Mouse (Mus musculus) left cerebral cortex, adult 2 months (tissue): ENCODE data around the gene Chd1. TPM values are rescaled to one million over a fixed set of nuclear protein-coding genes. Genes with fewer than 3 reads are reported as not detected.

ENCODE experiments used
- DNase-seq, 2 experiments: peaks; one replicate each; pipeline ENCODE4 v3.0.0; 2021 to 2022; ENCODE audit warnings: low spot score in 2 of 2, mixed read lengths in 1 of 2; ENCODE audit errors: extremely low spot score in 1 of 2
- H3K27ac ChIP-seq: fragments of 200-600 bp; 2 replicates; pipeline ENCODE4 v1.8.1; 2022
- H3K4me3 ChIP-seq: fragments of 200-600 bp; 2 replicates; pipeline ENCODE4 v1.8.1; 2022
- CTCF ChIP-seq: fragments of 200-600 bp; IDR thresholded peaks from 2 replicates; pipeline ENCODE4 v1.8.1; 2022; ENCODE audit warnings: antibody characterized with exemption, mild to moderate bottlenecking, moderate library complexity
- intact Hi-C: fragments of 180-260 bp; cut with DNase I; formaldehyde crosslinking; loops from one replicate; pipeline ENCODE4 v1.15.1; 2025
- total RNA-seq, 2 experiments: library from RNA; stranded (reverse); gene quantifications; 2 replicates each; pipeline ENCODE4 v1.2.3; 2021

Chd1 gene
- total RNA-seq, 2 experiments from 2014 or later, result 25.0 to 28.5 TPM

DNA sequence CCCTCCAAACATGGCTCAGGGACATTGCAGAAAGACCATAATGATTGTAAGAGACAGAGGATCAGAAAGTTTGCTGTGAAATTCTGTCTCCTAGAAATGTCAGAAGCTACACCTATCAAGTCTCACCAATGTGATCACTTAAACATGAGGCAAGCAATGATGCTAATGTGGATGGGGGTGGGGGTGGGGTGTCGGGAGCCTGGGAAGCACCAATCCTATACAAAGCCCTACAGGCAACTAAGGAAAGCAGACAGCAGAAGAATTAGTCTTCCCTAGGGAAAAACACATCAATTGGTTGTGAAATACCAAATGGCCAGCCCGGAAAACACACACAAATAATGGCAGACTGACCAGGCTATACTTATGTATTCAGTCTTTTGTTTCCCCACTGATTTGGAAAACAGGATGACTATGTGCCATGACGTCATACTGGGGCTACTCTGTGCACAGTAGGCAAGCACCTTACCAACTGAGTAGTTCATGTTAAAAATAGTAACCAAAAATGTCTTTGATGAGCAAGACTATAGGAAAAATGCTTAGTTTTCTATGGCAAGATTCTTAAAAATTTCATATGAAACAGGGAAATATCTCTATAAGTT is 94.5 kb downstream of the Chd1 start:
- TF ChIP-seq CTCF, result no peak
- intact Hi-C loops, result no loop called here

DNA sequence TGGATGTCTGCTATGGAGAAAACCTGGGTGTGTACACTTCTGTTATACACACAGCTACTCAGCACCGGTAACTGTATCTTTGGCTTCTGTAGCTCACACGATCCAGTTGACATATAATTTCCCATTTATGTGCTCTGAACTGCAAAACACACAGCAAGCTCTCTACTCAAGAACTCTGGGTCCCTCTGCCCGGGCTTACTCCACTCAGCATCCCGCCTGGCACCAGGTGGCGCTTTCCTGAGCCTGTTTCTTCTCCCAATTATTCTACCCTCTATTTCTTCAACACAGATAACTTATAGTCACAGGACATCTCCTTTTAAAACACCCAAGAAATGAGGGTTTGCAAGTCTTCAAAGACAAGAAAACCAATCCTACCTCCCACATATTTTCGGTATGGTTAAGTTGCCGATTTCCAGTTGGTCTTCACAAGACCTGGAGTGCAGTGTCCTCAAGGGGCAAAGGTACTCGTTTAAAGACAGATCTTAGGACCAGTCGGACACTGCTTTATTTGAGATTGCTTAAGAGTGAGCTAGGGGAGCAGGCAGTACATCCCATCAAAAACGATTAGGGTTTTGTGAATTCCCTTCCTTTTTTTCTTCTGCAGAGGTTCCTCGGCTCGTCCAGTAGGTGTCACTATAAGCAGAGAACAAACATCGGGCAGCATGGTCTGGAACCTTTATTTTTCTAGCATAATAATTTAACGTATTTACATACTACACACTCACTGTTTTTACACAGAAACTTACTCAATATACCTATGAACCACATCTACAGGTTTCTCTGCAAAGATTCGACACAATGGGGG is 99.4 kb downstream of the Chd1 start:
- no peak overlapping the region for H3K4me3 ChIP-seq
- intact Hi-C loops, result no loop called here
- H3K27ac ChIP-seq, result no peak overlapping the region
- TF ChIP-seq CTCF, result peak; percentile 75
- DNase-seq, result no peak

More for the DNA sequence above, 94.5 kb downstream of the Chd1 start:
- Histone ChIP-seq H3K27ac (no peak overlapping the region), H3K4me3 (no peak overlapping the region)
- no peak for DNase-seq

DNA sequence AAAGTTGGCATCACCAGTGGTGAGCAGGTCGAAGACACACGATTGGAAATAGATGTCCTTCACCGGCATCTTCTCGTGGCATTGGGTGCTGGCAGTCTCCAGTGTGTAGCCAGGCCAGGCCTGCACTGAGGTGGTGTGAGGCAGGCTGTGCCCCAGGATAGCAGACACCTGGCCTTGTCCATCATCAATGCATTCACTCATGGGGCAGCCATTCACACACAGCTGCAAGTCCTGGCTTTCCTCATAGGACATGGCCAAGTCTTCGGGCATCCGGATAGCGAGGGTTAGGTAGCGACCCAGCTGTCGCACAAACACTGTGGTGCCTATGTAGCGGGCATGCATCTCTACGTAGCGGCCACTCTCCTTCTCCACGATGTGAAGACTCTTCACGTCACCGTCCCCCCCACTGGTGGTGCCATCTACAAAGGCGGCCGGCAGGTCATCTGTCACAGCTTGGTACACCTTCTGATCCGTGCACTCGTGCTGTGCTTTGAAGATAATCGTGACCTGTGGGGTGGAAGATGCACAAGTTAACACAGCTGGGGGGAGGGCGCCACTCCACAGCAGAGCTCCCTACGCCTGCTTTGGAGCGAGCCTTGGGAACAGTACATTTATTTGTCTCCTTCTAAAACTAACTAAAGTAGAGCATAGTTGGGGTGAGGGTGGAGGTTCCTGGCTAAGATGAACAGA is 102.7 kb downstream of the Chd1 start:
- Histone ChIP-seq H3K4me3 (no peak overlapping the region), H3K27ac (no peak overlapping the region)
- TF ChIP-seq CTCF, result no peak
- intact Hi-C loops, result loop anchor here (5.0 kb wide), 1 partner anchor 1095 kb away; no protein-coding TSS in a partner anchor
- no peak for DNase-seq

DNA sequence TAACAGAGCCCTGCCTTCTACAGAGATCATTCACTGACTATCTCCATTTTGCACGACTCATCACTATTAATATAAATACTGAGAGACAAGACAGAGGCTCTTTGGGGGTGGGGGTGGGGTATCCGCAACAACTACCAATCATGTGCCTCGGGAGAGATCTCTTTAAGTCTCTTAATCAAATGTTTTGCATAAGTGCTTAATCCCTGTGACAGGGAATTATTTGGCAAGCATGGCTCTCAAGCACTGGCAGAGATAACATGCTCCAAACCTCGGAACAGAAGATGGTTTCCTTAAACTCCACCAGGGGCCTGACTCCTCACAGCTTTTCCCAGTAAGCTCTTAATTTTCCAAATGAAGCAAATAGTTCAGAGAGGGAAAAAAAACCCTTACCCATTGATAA is 103.2 kb downstream of the Chd1 start:
- intact Hi-C loops, result loop anchor here (5.0 kb wide), 1 partner anchor 1094 kb away; no protein-coding TSS in a partner anchor
- no peak for TF ChIP-seq CTCF
- Histone ChIP-seq H3K4me3 (no peak overlapping the region), H3K27ac (no peak overlapping the region)
- DNase-seq, result no peak

DNA sequence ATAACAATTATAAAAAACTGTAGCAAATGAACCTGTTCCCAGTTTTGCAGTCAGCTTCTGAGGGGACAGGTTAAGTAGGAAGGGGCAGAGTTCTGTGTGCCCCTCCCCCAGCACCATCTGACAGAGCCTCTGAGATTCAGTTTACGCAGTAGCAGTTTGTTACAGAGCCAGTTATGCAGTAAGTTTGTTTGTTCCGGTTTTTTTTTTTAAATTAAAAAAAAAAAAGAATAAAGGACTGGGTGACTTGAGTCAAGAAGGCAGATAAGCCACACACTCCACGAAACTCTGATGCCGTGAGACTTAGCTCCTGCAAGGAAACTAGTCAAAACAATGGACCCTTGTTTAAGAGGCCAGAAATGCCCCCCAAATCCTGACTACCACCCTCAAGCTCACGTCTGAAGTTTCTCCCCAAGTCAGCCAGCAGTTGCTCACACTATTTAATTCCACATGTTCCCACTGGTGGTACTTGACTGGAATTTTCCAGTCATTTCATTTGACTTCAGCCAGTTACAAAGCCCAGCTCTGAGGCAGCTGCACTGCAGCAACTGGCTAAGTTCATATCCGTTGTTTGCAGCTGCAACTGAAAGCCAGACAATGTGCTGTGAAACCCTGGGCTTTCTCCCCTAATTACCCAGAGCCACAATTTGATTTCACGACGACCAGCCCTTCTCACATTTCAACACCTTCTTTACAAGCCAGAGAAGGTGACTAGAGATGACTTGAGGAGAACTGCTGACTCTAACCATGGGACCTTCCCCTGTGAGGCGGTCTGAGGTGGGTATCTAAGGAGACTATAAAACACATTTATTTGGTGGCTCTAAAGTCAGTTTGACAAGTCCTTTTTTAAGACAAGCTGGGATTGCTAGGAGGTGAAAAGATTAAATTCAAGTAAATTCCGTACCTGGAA is 104.0 kb downstream of the Chd1 start:
- intact Hi-C loops, result loop anchor here (5.0 kb wide), 1 partner anchor 1094 kb away; no protein-coding TSS in a partner anchor
- Histone ChIP-seq H3K4me3 (no peak overlapping the region), H3K27ac (no peak overlapping the region)
- no peak for DNase-seq
- no peak for TF ChIP-seq CTCF

DNA sequence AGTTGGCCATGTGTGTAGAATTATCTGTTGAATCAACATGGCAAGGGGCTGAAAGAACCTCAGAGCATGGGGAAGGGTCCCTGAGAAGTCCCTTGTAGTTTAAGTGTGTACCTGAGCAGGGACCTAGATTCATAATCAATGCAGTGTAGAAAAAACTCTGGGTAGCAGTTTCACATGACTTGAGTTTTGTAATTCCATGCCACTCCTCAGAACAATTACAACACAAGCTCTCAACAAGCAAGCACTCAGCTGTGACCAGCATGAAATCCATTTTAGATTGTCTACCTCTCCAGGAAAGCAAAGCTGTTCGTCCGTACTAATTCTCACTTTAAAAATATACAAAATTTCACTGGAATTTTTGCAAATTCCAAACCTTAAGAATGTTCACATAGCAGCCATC is 105.2 kb downstream of the Chd1 start:
- H3K27ac ChIP-seq, result no peak overlapping the region
- DNase-seq, result no peak
- intact Hi-C loops, result loop anchor here (5.0 kb wide), 1 partner anchor 1092 kb away; no protein-coding TSS in a partner anchor
- no peak overlapping the region for H3K4me3 ChIP-seq
- no peak for TF ChIP-seq CTCF

DNA sequence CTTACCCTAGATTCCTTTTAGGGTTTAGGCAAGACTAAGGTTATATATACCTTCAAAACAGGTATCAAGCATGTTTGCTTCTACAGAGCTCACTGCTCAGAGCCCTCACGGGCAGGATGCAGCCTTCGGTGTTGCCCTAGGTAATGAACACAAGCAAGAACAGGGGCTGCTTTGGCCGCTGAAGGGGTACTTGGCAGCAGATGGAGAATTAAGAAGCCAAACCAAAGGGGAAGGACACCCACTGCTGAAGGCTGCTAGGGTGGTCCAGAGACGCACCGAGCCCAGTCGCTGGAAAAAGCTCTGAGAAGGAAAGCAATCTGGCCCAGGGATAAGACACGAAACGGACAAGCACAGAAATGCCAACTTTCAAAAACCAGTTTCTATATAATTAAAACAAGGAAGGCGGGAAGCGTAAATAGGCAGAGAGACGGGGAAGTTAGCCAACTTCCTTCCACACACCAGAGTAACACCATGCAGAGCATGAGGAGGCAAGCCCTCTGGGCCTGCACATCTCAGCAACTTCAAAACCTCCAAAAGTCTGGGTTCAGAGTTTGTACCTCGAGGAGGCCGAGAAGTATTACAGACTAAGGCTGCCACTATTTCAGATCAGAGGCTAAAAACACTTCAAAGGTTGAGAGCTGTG is 107.5 kb downstream of the Chd1 start:
- Histone ChIP-seq H3K4me3 (no peak overlapping the region), H3K27ac (0 out of 2 replicates have a peak overlapping the region, but pooled peaks have one; percentile 18)
- DNase-seq, result no peak
- no peak for TF ChIP-seq CTCF
- intact Hi-C loops, result no loop called here

DNA sequence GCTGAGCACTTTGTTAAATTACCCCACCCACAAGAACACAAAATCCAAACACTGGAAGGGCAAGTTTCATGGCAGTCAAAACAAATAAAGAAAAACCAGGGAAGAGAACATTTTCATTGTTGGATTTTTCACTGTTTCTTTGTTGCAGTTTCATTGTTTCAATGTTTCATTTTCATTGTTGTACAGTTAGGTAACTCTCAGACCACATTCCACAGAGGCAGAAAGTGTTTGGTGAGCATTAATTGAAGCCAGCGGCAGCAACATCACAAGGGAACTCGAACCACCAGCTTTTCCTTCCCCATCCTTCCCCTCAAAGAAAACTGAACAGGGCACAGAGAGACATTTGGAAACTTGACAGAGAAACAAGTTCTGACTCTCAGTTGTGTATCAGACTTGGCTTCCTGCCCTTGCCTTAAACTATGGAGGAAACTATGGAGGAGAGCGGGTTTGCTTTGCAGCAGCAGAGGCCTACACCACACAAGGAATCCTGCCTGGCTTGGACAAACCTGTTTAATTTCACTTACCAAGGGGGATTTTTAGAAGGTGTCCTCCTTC is 109.0 kb downstream of the Chd1 start:
- no peak for DNase-seq
- no peak for TF ChIP-seq CTCF
- H3K27ac ChIP-seq, result no peak overlapping the region; the same call in 1 of the 2 replicates
- H3K4me3 ChIP-seq, result no peak overlapping the region
- intact Hi-C loops, result no loop called here

DNA sequence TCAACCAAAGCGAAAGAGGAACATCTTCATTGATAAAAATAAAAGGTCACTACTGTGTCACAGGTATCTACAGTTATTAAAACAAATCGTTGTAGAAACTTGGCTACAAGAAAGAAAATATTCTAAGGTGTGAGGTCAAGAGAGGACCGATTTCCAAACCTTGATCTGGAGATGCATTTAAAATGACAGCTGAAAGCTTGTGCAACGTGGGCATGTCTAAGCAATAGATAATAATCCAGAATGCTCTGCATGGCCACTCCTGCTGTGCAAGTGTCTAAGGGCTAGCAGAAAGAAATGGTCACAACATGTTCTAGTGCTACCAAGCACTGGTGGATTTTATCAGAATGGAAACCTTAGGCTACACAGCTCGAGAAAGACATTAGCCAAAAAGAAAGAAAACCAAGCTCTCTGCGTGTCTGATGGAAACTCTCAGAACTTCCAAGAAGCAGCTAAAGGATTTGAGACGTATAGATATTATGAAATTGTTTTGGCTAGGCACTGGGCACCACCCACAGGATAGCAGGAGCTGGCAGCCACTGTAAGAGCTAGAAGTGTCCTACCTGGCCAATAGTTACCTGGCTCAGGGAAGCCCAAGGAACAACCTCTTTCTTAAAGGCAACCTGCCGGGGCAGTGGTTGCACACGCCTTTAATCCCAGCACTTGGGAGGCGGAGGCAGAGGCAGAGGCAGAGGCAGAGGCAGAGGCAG is 110.7 kb downstream of the Chd1 start:
- TF ChIP-seq CTCF, result no peak
- no peak for DNase-seq
- H3K4me3 ChIP-seq, result no peak overlapping the region
- intact Hi-C loops, result no loop called here
- H3K27ac ChIP-seq, result no peak overlapping the region
